Comparison of ENCODE assay signal across 9 mouse cellular contexts in genomic region chr1:73824406-73825184, GRCm38 (mm10).
DNase-seq lines count a peak whose midpoint lies in the region.
"Had no signal": no experiment of that assay in that cellular context is flagged by ENCODE, and none has a peak within 500 bp of the region (broad histone marks: within the 10 kb centered on the region; RNA-seq: fewer than 3 reads in every experiment).

No protein-coding gene starts in this region.

- H3K4me1 ChIP-seq in limb, embryonic 10.5 days = peaks cover 50% of the 10 kb centered on the region

- H3K27me3 ChIP-seq in limb, embryonic 10.5 days (ENCODE audit: low read depth, poor library complexity, severe bottlenecking) = no peaks in the 10 kb centered on the region

- H3K4me3 ChIP-seq in limb, embryonic 10.5 days = no peak overlapping the region

- H3K27ac ChIP-seq in limb, embryonic 10.5 days = peak overlapping the region; percentile 65
- H3K27ac ChIP-seq: hindbrain, embryonic 14.5 days had no signal

- no peaks in the 10 kb centered on the region for H3K36me3 ChIP-seq in limb, embryonic 10.5 days

- no peaks in the 10 kb centered on the region for H3K9me3 ChIP-seq in limb, embryonic 10.5 days (replicated peaks)

- WGBS in limb, embryonic 10.5 days = 54% methylated on average over 8 of the region's 8 CpGs

- DNase-seq in heart, postnatal 4 days = peak; percentile 25
- no peak for DNase-seq in heart, adult 8-10 months (ENCODE audit: low spot score)
- peak; percentile 80 for DNase-seq in ovary, adult 18-20 months (ENCODE audit: low spot score)
- no peak for DNase-seq in ovary, postnatal 14 days (ENCODE audit: low spot score)
- no peak for DNase-seq in limb, embryonic 10.5 days (ENCODE audit: low spot score)
- no peak for DNase-seq in thymus, adult 18-20 months
- DNase-seq in thymus, postnatal 14 days = no peak
- DNase-seq in urinary bladder, adult 18-20 months (ENCODE audit: low spot score in 2 of 2) = no peak

Comparison
In these comparisons a context has a peak if more than half of its experiments do, and no peak if none do; other contexts are left out.
1. DNase-seq: peak in heart, postnatal 4 days (single experiment) and ovary, adult 18-20 months (single experiment); none in heart, adult 8-10 months (single experiment), ovary, postnatal 14 days (single experiment), limb, embryonic 10.5 days (single experiment), thymus, adult 18-20 months (0 of 2), thymus, postnatal 14 days (single experiment) and urinary bladder, adult 18-20 months (0 of 2).